ENCODE assay signal across 37 mouse cellular contexts in genomic region chr17:57195326-57196010, GRCm38 (mm10). TPM values are rescaled to one million over a fixed set of nuclear protein-coding genes. Genes with fewer than 3 reads are reported as not detected.
A peak's percentile ranks its signal among the peaks of the same experiment; 100 is the strongest.
DNase-seq lines count a peak whose midpoint lies in the region; ATAC-seq lines count a peak whose summit lies in the region.
"Had no signal": no experiment of that assay in that cellular context is flagged by ENCODE, and none has a peak within 500 bp of the region (broad histone marks: within the 10 kb centered on the region; RNA-seq: fewer than 3 reads in every experiment).

No protein-coding gene starts in this region.

- no peak overlapping the region for H3K27ac ChIP-seq in embryonic facial prominence, embryonic 11.5 days (replicated peaks; ENCODE audit: low read depth, low read length)
- H3K27ac ChIP-seq in embryonic facial prominence, embryonic 10.5 days (replicated peaks): no peak overlapping the region
- H3K27ac ChIP-seq in liver, embryonic 13.5 days: no peak overlapping the region
- H3K27ac ChIP-seq in liver, embryonic 11.5 days (ENCODE audit: low read depth, low read length): no peak overlapping the region
- H3K27ac ChIP-seq in embryonic facial prominence, embryonic 14.5 days (replicated peaks; ENCODE audit: low read depth, low read length): no peak overlapping the region
- no peak overlapping the region for H3K27ac ChIP-seq in liver, embryonic 16.5 days (ENCODE audit: low read length)
- H3K27ac ChIP-seq: forebrain, embryonic 10.5 days; forebrain, embryonic 15.5 days; heart, embryonic 10.5 days; heart, embryonic 15.5 days; hindbrain, embryonic 12.5 days; neural tube, embryonic 15.5 days had no signal

- 81% methylated on average over 8 of the region's 8 CpGs for WGBS in embryonic facial prominence, embryonic 11.5 days
- 84% methylated on average over 8 of the region's 8 CpGs for WGBS in embryonic facial prominence, embryonic 10.5 days
- 61% methylated on average over 8 of the region's 8 CpGs for WGBS in liver, embryonic 13.5 days (ENCODE audit: insufficient replicate concordance)
- WGBS in liver, embryonic 11.5 days: 74% methylated on average over 8 of the region's 8 CpGs
- WGBS in embryonic facial prominence, embryonic 14.5 days: 63% methylated on average over 8 of the region's 8 CpGs
- WGBS in liver, embryonic 16.5 days (ENCODE audit: insufficient replicate concordance): 53% methylated on average over 8 of the region's 8 CpGs

- peak; percentile 8 for DNase-seq in embryonic facial prominence, embryonic 11.5 days (ENCODE audit: low spot score)
- no peak for DNase-seq in embryonic facial prominence, embryonic 10.5 days (ENCODE audit: low spot score)
- DNase-seq in liver, embryonic 13.5 days: no peak
- no peak for DNase-seq in liver, embryonic 11.5 days (ENCODE audit: low spot score)
- peak; percentile 27 for DNase-seq in embryonic facial prominence, embryonic 14.5 days (ENCODE audit: low spot score)
- DNase-seq in left cerebral cortex, adult 11 months (ENCODE audit: low spot score): no peak
- DNase-seq in adrenal gland, postnatal 25 days: no peak
- DNase-seq: adrenal gland, postnatal 10 days; cerebellum, adult 11-12 months; cerebellum, postnatal 14 days; kidney, adult 18-20 months; kidney, postnatal 36 days; left cerebral cortex, postnatal 4 days; lung, adult 18-20 months; lung, postnatal 10 days; midbrain, embryonic 14.5 days; retina, postnatal 1 day; right cerebral cortex, postnatal 14 days had no signal

- no peaks in the 10 kb centered on the region for H3K36me3 ChIP-seq in embryonic facial prominence, embryonic 11.5 days (replicated peaks; ENCODE audit: control insufficient read depth, insufficient read depth, low read depth, low read length)
- H3K36me3 ChIP-seq in embryonic facial prominence, embryonic 10.5 days (replicated peaks): no peaks in the 10 kb centered on the region
- no peaks in the 10 kb centered on the region for H3K36me3 ChIP-seq in liver, embryonic 13.5 days
- H3K36me3 ChIP-seq in liver, embryonic 11.5 days (ENCODE audit: control insufficient read depth, insufficient read depth, low read length): no peaks in the 10 kb centered on the region
- H3K36me3 ChIP-seq in embryonic facial prominence, embryonic 14.5 days (ENCODE audit: control insufficient read depth, insufficient read depth, low read length): no peaks in the 10 kb centered on the region
- no peaks in the 10 kb centered on the region for H3K36me3 ChIP-seq in liver, embryonic 16.5 days (ENCODE audit: control insufficient read depth, insufficient read depth)
- H3K36me3 ChIP-seq: forebrain, embryonic 10.5 days; forebrain, embryonic 15.5 days; heart, embryonic 10.5 days; heart, embryonic 15.5 days; hindbrain, embryonic 12.5 days; neural tube, embryonic 15.5 days had no signal

- H3K9me3 ChIP-seq in embryonic facial prominence, embryonic 11.5 days (replicated peaks; ENCODE audit: control insufficient read depth, low read length): no peaks in the 10 kb centered on the region
- H3K9me3 ChIP-seq in embryonic facial prominence, embryonic 10.5 days: no peaks in the 10 kb centered on the region
- H3K9me3 ChIP-seq in liver, embryonic 13.5 days (replicated peaks): no peaks in the 10 kb centered on the region
- no peaks in the 10 kb centered on the region for H3K9me3 ChIP-seq in liver, embryonic 11.5 days (ENCODE audit: control insufficient read depth, low read length)
- no peaks in the 10 kb centered on the region for H3K9me3 ChIP-seq in embryonic facial prominence, embryonic 14.5 days (ENCODE audit: control insufficient read depth, low read length)
- H3K9me3 ChIP-seq in liver, embryonic 16.5 days (replicated peaks; ENCODE audit: control insufficient read depth, low read length): no peaks in the 10 kb centered on the region
- H3K9me3 ChIP-seq: forebrain, embryonic 10.5 days; forebrain, embryonic 15.5 days; heart, embryonic 10.5 days; heart, embryonic 15.5 days; hindbrain, embryonic 12.5 days; neural tube, embryonic 15.5 days had no signal

- H3K4me2 ChIP-seq in embryonic facial prominence, embryonic 11.5 days (ENCODE audit: low read depth, low read length): no peak overlapping the region
- H3K4me2 ChIP-seq in liver, embryonic 13.5 days: no peak overlapping the region
- no peak overlapping the region for H3K4me2 ChIP-seq in liver, embryonic 11.5 days
- no peak overlapping the region for H3K4me2 ChIP-seq in embryonic facial prominence, embryonic 14.5 days (ENCODE audit: low read depth, low read length)
- no peak overlapping the region for H3K4me2 ChIP-seq in liver, embryonic 16.5 days (ENCODE audit: low read depth, low read length)
- H3K4me2 ChIP-seq: forebrain, embryonic 15.5 days; heart, embryonic 15.5 days; hindbrain, embryonic 12.5 days; neural tube, embryonic 15.5 days had no signal

- H3K9ac ChIP-seq in embryonic facial prominence, embryonic 11.5 days (replicated peaks; ENCODE audit: low read length): no peak overlapping the region
- no peak overlapping the region for H3K9ac ChIP-seq in liver, embryonic 13.5 days
- no peak overlapping the region for H3K9ac ChIP-seq in liver, embryonic 11.5 days (ENCODE audit: low read depth, low read length)
- H3K9ac ChIP-seq in embryonic facial prominence, embryonic 14.5 days (ENCODE audit: low read depth, low read length): no peak overlapping the region
- H3K9ac ChIP-seq in liver, embryonic 16.5 days (ENCODE audit: low read depth, low read length): no peak overlapping the region
- H3K9ac ChIP-seq: forebrain, embryonic 15.5 days; heart, embryonic 15.5 days; hindbrain, embryonic 12.5 days; neural tube, embryonic 15.5 days had no signal

- H3K27me3 ChIP-seq in embryonic facial prominence, embryonic 11.5 days (ENCODE audit: control insufficient read depth, insufficient read depth, low read length): no peaks in the 10 kb centered on the region
- no peaks in the 10 kb centered on the region for H3K27me3 ChIP-seq in embryonic facial prominence, embryonic 10.5 days (replicated peaks; ENCODE audit: low read depth, poor library complexity, severe bottlenecking)
- no peaks in the 10 kb centered on the region for H3K27me3 ChIP-seq in liver, embryonic 13.5 days
- no peaks in the 10 kb centered on the region for H3K27me3 ChIP-seq in liver, embryonic 11.5 days (replicated peaks; ENCODE audit: control insufficient read depth, insufficient read depth, low read length)
- no peaks in the 10 kb centered on the region for H3K27me3 ChIP-seq in embryonic facial prominence, embryonic 14.5 days (replicated peaks; ENCODE audit: control insufficient read depth, insufficient read depth, low read length)
- H3K27me3 ChIP-seq in liver, embryonic 16.5 days (ENCODE audit: control insufficient read depth, insufficient read depth, low read depth, low read length): no peaks in the 10 kb centered on the region
- H3K27me3 ChIP-seq: forebrain, embryonic 15.5 days; heart, embryonic 15.5 days; hindbrain, embryonic 12.5 days; neural tube, embryonic 15.5 days had no signal

- no peaks in the 10 kb centered on the region for H3K4me1 ChIP-seq in embryonic facial prominence, embryonic 11.5 days (ENCODE audit: control insufficient read depth, insufficient read depth, low read length)
- H3K4me1 ChIP-seq in embryonic facial prominence, embryonic 10.5 days: no peaks in the 10 kb centered on the region
- peaks cover 10% of the 10 kb centered on the region for H3K4me1 ChIP-seq in liver, embryonic 13.5 days (replicated peaks)
- H3K4me1 ChIP-seq in liver, embryonic 11.5 days (replicated peaks; ENCODE audit: control insufficient read depth, insufficient read depth, low read length): no peaks in the 10 kb centered on the region
- H3K4me1 ChIP-seq in embryonic facial prominence, embryonic 14.5 days (ENCODE audit: control insufficient read depth, insufficient read depth, low read length): no peaks in the 10 kb centered on the region
- no peaks in the 10 kb centered on the region; the same call in none of the 2 replicates for H3K4me1 ChIP-seq in liver, embryonic 16.5 days (ENCODE audit: control insufficient read depth, low read depth, low read length)
- H3K4me1 ChIP-seq: forebrain, embryonic 10.5 days; forebrain, embryonic 15.5 days; heart, embryonic 10.5 days; heart, embryonic 15.5 days; hindbrain, embryonic 12.5 days; neural tube, embryonic 15.5 days had no signal

- ATAC-seq in embryonic facial prominence, embryonic 11.5 days (replicated peaks; ENCODE audit: insufficient number of reproducible peaks, low FRiP score, low TSS enrichment, low read depth): no peak
- ATAC-seq in liver, embryonic 13.5 days (ENCODE audit: low read depth): 0 out of 2 replicates have a peak, but pooled peaks have one; percentile 22
- no peak for ATAC-seq in liver, embryonic 11.5 days (replicated peaks; ENCODE audit: low FRiP score)
- ATAC-seq in embryonic facial prominence, embryonic 14.5 days (ENCODE audit: low read depth): peak; percentile 53; the same call in 1 of the 2 replicates
- peak; percentile 43; the same call in 1 of the 2 replicates for ATAC-seq in liver, embryonic 16.5 days (ENCODE audit: low read depth)
- ATAC-seq: forebrain, embryonic 15.5 days had no signal

- no peak overlapping the region for H3K4me3 ChIP-seq in embryonic facial prominence, embryonic 11.5 days (ENCODE audit: low read depth, low read length)
- no peak overlapping the region for H3K4me3 ChIP-seq in embryonic facial prominence, embryonic 10.5 days
- no peak overlapping the region for H3K4me3 ChIP-seq in liver, embryonic 13.5 days (replicated peaks)
- H3K4me3 ChIP-seq in liver, embryonic 11.5 days (ENCODE audit: low read depth, low read length): no peak overlapping the region
- no peak overlapping the region for H3K4me3 ChIP-seq in embryonic facial prominence, embryonic 14.5 days (ENCODE audit: low read depth, low read length)
- no peak overlapping the region for H3K4me3 ChIP-seq in liver, embryonic 16.5 days (ENCODE audit: low read depth, low read length)
- H3K4me3 ChIP-seq: forebrain, embryonic 10.5 days; forebrain, embryonic 15.5 days; heart, embryonic 10.5 days; heart, embryonic 15.5 days; hindbrain, embryonic 12.5 days; neural tube, embryonic 15.5 days had no signal

RNA-seq across cellular contexts. Expression of gene Tnfsf14, which starts 1.5 kb away (rescaled TPM):
- polyA plus RNA-seq in embryonic facial prominence, embryonic 11.5 days (2014; fragmentation: Nextera tagmentation; extraction: Ambion mirVana): 0.25 TPM in 1 of 2 replicates, not detected in the other
- 0.08 TPM in 1 of 2 replicates, not detected in the other for polyA plus RNA-seq in embryonic facial prominence, embryonic 10.5 days (2016; fragmentation: Nextera tagmentation; extraction: Ambion mirVana)
- 1.4 and 1.8 TPM in 2 replicates for polyA plus RNA-seq in liver, embryonic 13.5 days (2015; fragmentation: Nextera tagmentation; extraction: Ambion mirVana)
- 0.73 and 1.2 TPM in 2 replicates for polyA plus RNA-seq in liver, embryonic 11.5 days (2014; fragmentation: Nextera tagmentation; extraction: Ambion mirVana)
- 0.08 TPM in 1 of 2 replicates, not detected in the other for polyA plus RNA-seq in embryonic facial prominence, embryonic 14.5 days (2014; fragmentation: Nextera tagmentation; extraction: Ambion mirVana)
- polyA plus RNA-seq in liver, embryonic 16.5 days (2015; fragmentation: Nextera tagmentation; extraction: Ambion mirVana): 1.3 and 1.4 TPM in 2 replicates
- not detected in 2 replicates for total RNA-seq in adrenal gland, postnatal 25 days (2021)
- total RNA-seq: gastrocnemius, adult 8-10 months; heart, postnatal 25 days; layer of hippocampus, adult 8-10 months; layer of hippocampus, postnatal 25 days; left cerebral cortex, postnatal 4 days had no signal
- polyA plus RNA-seq: C2C12; cortical plate, adult 2 months; forebrain, embryonic 15.5 days; heart, embryonic 15.5 days; hindbrain, embryonic 12.5 days; midbrain, embryonic 14.5 days; neural tube, embryonic 15.5 days; stomach, embryonic 14.5 days; testis, adult 2 months had no signal

RNA-seq across cellular contexts. Expression of gene C3, which starts 32.5 kb away (rescaled TPM):
- 0.35 and 0.46 TPM in 2 replicates for polyA plus RNA-seq in embryonic facial prominence, embryonic 11.5 days (2014; fragmentation: Nextera tagmentation; extraction: Ambion mirVana)
- polyA plus RNA-seq in embryonic facial prominence, embryonic 10.5 days (2016; fragmentation: Nextera tagmentation; extraction: Ambion mirVana): 0.30 and 0.32 TPM in 2 replicates
- polyA plus RNA-seq in liver, embryonic 13.5 days (2015; fragmentation: Nextera tagmentation; extraction: Ambion mirVana): 98.2 and 119 TPM in 2 replicates
- 71.7 and 82.8 TPM in 2 replicates for polyA plus RNA-seq in liver, embryonic 11.5 days (2014; fragmentation: Nextera tagmentation; extraction: Ambion mirVana)
- polyA plus RNA-seq in embryonic facial prominence, embryonic 14.5 days (2014; fragmentation: Nextera tagmentation; extraction: Ambion mirVana): 2.0 and 4.6 TPM in 2 replicates
- polyA plus RNA-seq in liver, embryonic 16.5 days (2015; fragmentation: Nextera tagmentation; extraction: Ambion mirVana): 494 and 609 TPM in 2 replicates
- 280 and 456 TPM in 2 replicates for total RNA-seq in adrenal gland, postnatal 25 days (2021)

RNA-seq across cellular contexts. Expression of gene Cd70, which starts 45.9 kb away (rescaled TPM):
- polyA plus RNA-seq in embryonic facial prominence, embryonic 11.5 days (2014; fragmentation: Nextera tagmentation; extraction: Ambion mirVana): not detected in 2 replicates
- not detected in 2 replicates for polyA plus RNA-seq in embryonic facial prominence, embryonic 10.5 days (2016; fragmentation: Nextera tagmentation; extraction: Ambion mirVana)
- polyA plus RNA-seq in liver, embryonic 13.5 days (2015; fragmentation: Nextera tagmentation; extraction: Ambion mirVana): not detected in 2 replicates
- polyA plus RNA-seq in liver, embryonic 11.5 days (2014; fragmentation: Nextera tagmentation; extraction: Ambion mirVana): not detected in 2 replicates
- polyA plus RNA-seq in embryonic facial prominence, embryonic 14.5 days (2014; fragmentation: Nextera tagmentation; extraction: Ambion mirVana): not detected in 2 replicates
- polyA plus RNA-seq in liver, embryonic 16.5 days (2015; fragmentation: Nextera tagmentation; extraction: Ambion mirVana): not detected in 2 replicates
- total RNA-seq in adrenal gland, postnatal 25 days (2021): not detected in 2 replicates
- total RNA-seq: adrenal gland, postnatal 10 days; gastrocnemius, adult 8-10 months; heart, postnatal 25 days; left cerebral cortex, postnatal 4 days; monocyte, adult 5-6 weeks had no signal
- polyA plus RNA-seq: C2C12; forebrain, embryonic 10.5 days; gonadal fat pad, adult 2 months; heart, embryonic 10.5 days; heart, embryonic 15.5 days; hindbrain, embryonic 12.5 days; kidney, embryonic 16.5 days; small intestine, adult 2 months; stomach, embryonic 14.5 days; testis, adult 2 months had no signal

RNA-seq across cellular contexts. Expression of gene Gpr108, which starts 52.8 kb away (rescaled TPM):
- 26.9 and 27.6 TPM in 2 replicates for polyA plus RNA-seq in embryonic facial prominence, embryonic 11.5 days (2014; fragmentation: Nextera tagmentation; extraction: Ambion mirVana)
- 24.9 and 25.7 TPM in 2 replicates for polyA plus RNA-seq in embryonic facial prominence, embryonic 10.5 days (2016; fragmentation: Nextera tagmentation; extraction: Ambion mirVana)
- 13.7 and 15.2 TPM in 2 replicates for polyA plus RNA-seq in liver, embryonic 13.5 days (2015; fragmentation: Nextera tagmentation; extraction: Ambion mirVana)
- 26.5 and 30.7 TPM in 2 replicates for polyA plus RNA-seq in liver, embryonic 11.5 days (2014; fragmentation: Nextera tagmentation; extraction: Ambion mirVana)
- polyA plus RNA-seq in embryonic facial prominence, embryonic 14.5 days (2014; fragmentation: Nextera tagmentation; extraction: Ambion mirVana): 36.9 and 37.1 TPM in 2 replicates
- 11.4 and 12.6 TPM in 2 replicates for polyA plus RNA-seq in liver, embryonic 16.5 days (2015; fragmentation: Nextera tagmentation; extraction: Ambion mirVana)
- total RNA-seq in adrenal gland, postnatal 25 days (2021): 81.0 and 96.4 TPM in 2 replicates

RNA-seq across cellular contexts. Expression of gene Trip10, which starts 53.8 kb away (rescaled TPM):
- polyA plus RNA-seq in embryonic facial prominence, embryonic 11.5 days (2014; fragmentation: Nextera tagmentation; extraction: Ambion mirVana): 25.3 and 27.2 TPM in 2 replicates
- polyA plus RNA-seq in embryonic facial prominence, embryonic 10.5 days (2016; fragmentation: Nextera tagmentation; extraction: Ambion mirVana): 37.4 and 42.2 TPM in 2 replicates
- 10.4 and 11.9 TPM in 2 replicates for polyA plus RNA-seq in liver, embryonic 13.5 days (2015; fragmentation: Nextera tagmentation; extraction: Ambion mirVana)
- 25.5 and 25.9 TPM in 2 replicates for polyA plus RNA-seq in liver, embryonic 11.5 days (2014; fragmentation: Nextera tagmentation; extraction: Ambion mirVana)
- polyA plus RNA-seq in embryonic facial prominence, embryonic 14.5 days (2014; fragmentation: Nextera tagmentation; extraction: Ambion mirVana): 32.3 and 36.0 TPM in 2 replicates
- 10.4 TPM in 2 replicates for polyA plus RNA-seq in liver, embryonic 16.5 days (2015; fragmentation: Nextera tagmentation; extraction: Ambion mirVana)
- total RNA-seq in adrenal gland, postnatal 25 days (2021): 51.9 and 64.8 TPM in 2 replicates

Comparison
In these comparisons a context has a peak if more than half of its experiments do, and no peak if none do; other contexts are left out.
1. ATAC-seq: peak in liver, embryonic 13.5 days (single experiment), embryonic facial prominence, embryonic 14.5 days (single experiment) and liver, embryonic 16.5 days (single experiment); none in embryonic facial prominence, embryonic 11.5 days (single experiment) and liver, embryonic 11.5 days (single experiment).
2. DNase-seq: peak in embryonic facial prominence, embryonic 11.5 days (single experiment) and embryonic facial prominence, embryonic 14.5 days (single experiment); none in embryonic facial prominence, embryonic 10.5 days (single experiment), liver, embryonic 13.5 days (single experiment), liver, embryonic 11.5 days (single experiment), left cerebral cortex, adult 11 months (single experiment) and adrenal gland, postnatal 25 days (single experiment).
3. RNA of gene C3, which starts 32.5 kb away (polyA plus RNA-seq): 494 to 609 TPM in liver, embryonic 16.5 days, 98.2 to 119 TPM in liver, embryonic 13.5 days and 71.7 to 82.8 TPM in liver, embryonic 11.5 days; 2.0 to 4.6 TPM in embryonic facial prominence, embryonic 14.5 days, 0.35 to 0.46 TPM in embryonic facial prominence, embryonic 11.5 days and 0.30 to 0.32 TPM in embryonic facial prominence, embryonic 10.5 days; every median in the first group is over 10 times any median in the second.